Mouse (Mus musculus) liver, embryonic 12.5 days (tissue): ENCODE measurements around the gene Unc5c. TPM values are rescaled to one million over a fixed set of nuclear protein-coding genes. Genes with fewer than 3 reads are reported as not detected.

ENCODE experiments used
- ATAC-seq: fragments of 200-750 bp; cut with Nextera tagmentation; 2 replicates; pipeline ENCODE4 v1.8.0; 2017; ENCODE audit warnings: moderate number of reproducible peaks, mild to moderate bottlenecking, moderate library complexity
- H3K27ac ChIP-seq: fragments of 300-500 bp; sonication (generic); 2 replicates; pipeline ENCODE4 v1.5.1; 2016; ENCODE audit warnings: mild to moderate bottlenecking
- H3K27me3 ChIP-seq: fragments of 300-500 bp; sonication (generic); replicated peaks from 2 replicates; pipeline ENCODE4 v1.6.1; 2016; ENCODE audit warnings: mild to moderate bottlenecking, moderate library complexity
- H3K36me3 ChIP-seq: fragments of 300-500 bp; sonication (generic); 2 replicates; pipeline ENCODE4 v1.6.1; 2016; ENCODE audit warnings: mild to moderate bottlenecking, moderate library complexity
- H3K4me1 ChIP-seq: fragments of 300-500 bp; sonication (generic); 2 replicates; pipeline ENCODE4 v1.6.1; 2016
- H3K4me2 ChIP-seq: fragments of 300-500 bp; sonication (generic); 2 replicates; pipeline ENCODE4 v1.6.1; 2016; ENCODE audit warnings: mild to moderate bottlenecking, moderate library complexity
- H3K4me3 ChIP-seq: fragments of 300-500 bp; sonication (generic); 2 replicates; pipeline ENCODE4 v1.5.1; 2016; ENCODE audit warnings: mild to moderate bottlenecking, moderate library complexity
- H3K9ac ChIP-seq: fragments of 300-500 bp; sonication (generic); 2 replicates; pipeline ENCODE4 v1.6.1; 2016; ENCODE audit warnings: mild to moderate bottlenecking, moderate library complexity
- H3K9me3 ChIP-seq: fragments of 300-500 bp; sonication (generic); replicated peaks from 2 replicates; pipeline ENCODE4 v1.6.1; 2016; ENCODE audit warnings: mild to moderate bottlenecking, moderate library complexity
- WGBS: fragments of 180-500 bp; shearing (Covaris S2); methylation state at CpG from one replicate; pipeline ENCODE4 v1.1.7; 2016; ENCODE audit not compliant: insufficient replicate concordance; 5-methylcytosine and 5-hydroxymethylcytosine counted together
- polyA plus RNA-seq: library from polyadenylated mRNA; unstranded; fragments of >200 nt; fragmentation: Nextera tagmentation; extraction: Ambion mirVana; gene quantifications from 2 replicates; pipeline ENCODE4 v1.2.1, GENCODE M21; 2016

The Unc5c gene
- polyA plus RNA-seq, 1 experiment from 2014 or later = 1.1 TPM

DNA sequence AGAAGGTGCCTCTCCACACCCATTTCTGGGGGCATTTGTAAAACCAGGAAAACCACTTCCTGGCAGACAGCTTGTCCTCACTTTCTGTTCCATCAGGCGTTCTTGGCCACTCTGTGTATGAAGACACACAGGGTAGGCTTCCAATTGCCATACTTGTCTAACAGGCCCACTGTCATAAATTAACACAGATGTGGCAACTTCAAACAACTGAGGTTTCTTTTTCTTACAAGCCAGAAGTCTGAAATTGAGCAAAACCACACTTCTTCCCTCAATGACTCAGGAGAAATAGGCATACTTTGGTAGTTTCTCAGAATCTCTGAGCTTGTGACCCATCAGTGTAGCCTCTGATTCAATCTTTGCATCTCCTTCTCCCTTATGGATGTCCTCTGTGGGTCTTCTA lies 225.7 kb downstream of the Unc5c start:
- H3K4me2 ChIP-seq = no peak overlapping the region
- H3K27ac ChIP-seq = no peak overlapping the region
- ATAC-seq = no peak
- no peaks in the 10 kb centered on the region for H3K36me3 ChIP-seq
- H3K27me3 ChIP-seq = no peaks in the 10 kb centered on the region
- H3K9ac ChIP-seq = no peak overlapping the region
- no peak overlapping the region for H3K4me3 ChIP-seq
- no peaks in the 10 kb centered on the region for H3K9me3 ChIP-seq
- 33% methylated on average over 1 of the region's 1 CpGs for WGBS
- H3K4me1 ChIP-seq = no peaks in the 10 kb centered on the region

DNA sequence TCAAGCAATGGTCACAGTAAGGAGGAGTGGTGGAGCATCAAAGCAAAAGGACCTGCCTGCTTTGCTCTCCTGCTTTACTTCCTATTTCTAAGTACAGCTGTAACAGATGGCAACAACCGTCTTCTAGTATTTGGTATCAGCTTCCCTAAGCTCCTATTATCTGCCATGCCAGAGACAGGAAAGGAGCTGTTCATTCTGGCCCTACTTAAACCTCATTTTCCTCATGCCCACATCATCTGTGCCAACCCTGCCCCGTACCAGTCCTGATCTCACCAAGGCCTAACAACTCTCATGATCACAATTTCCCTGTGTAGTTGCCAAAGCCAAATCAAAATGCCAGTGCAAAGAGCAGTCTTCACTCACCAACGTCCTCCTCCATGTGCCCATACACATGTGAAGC lies 226.4 kb downstream of the Unc5c start:
- Histone ChIP-seq H3K36me3 (no peaks in the 10 kb centered on the region), H3K4me3 (no peak overlapping the region), H3K4me1 (no peaks in the 10 kb centered on the region), H3K27me3 (no peaks in the 10 kb centered on the region), H3K27ac (no peak overlapping the region), H3K4me2 (no peak overlapping the region), H3K9ac (no peak overlapping the region), H3K9me3 (no peaks in the 10 kb centered on the region)
- 30% methylated on average over 3 of the region's 3 CpGs for WGBS
- no peak for ATAC-seq

DNA sequence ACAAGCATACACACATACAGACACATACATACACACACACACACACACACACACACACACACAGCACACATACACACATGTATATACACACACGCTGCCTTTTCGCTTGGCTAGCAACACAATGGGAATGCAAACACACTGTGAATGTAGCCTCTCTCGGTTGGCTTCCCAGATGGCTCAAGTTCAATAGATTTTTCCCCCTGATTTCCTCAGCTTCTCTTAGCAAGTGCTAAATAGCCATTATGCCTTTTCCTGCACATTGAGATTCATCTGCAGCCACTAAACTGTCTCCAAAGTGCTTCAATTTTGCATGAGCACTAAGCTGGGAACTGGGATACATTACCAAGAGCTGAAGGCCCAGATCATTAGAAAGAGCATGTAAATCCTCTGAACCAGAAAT lies 226.8 kb downstream of the Unc5c start:
- H3K4me2 ChIP-seq = no peak overlapping the region
- 69% methylated on average over 3 of the region's 3 CpGs for WGBS
- H3K27ac ChIP-seq = no peak overlapping the region
- H3K36me3 ChIP-seq = no peaks in the 10 kb centered on the region
- no peaks in the 10 kb centered on the region for H3K4me1 ChIP-seq
- no peaks in the 10 kb centered on the region for H3K27me3 ChIP-seq
- H3K9ac ChIP-seq = no peak overlapping the region
- no peak for ATAC-seq
- no peaks in the 10 kb centered on the region for H3K9me3 ChIP-seq
- no peak overlapping the region for H3K4me3 ChIP-seq

- Histone ChIP-seq H3K9me3 (no peaks in the 10 kb centered on the region), H3K4me1 (no peaks in the 10 kb centered on the region), H3K4me2 (no peak overlapping the region), H3K27me3 (no peaks in the 10 kb centered on the region), H3K4me3 (no peak overlapping the region), H3K36me3 (no peaks in the 10 kb centered on the region), H3K9ac (no peak overlapping the region), H3K27ac (no peak overlapping the region)
- ATAC-seq = no peak
Measured at GRCm38 (mm10) chr3:141699177-141699576, 234.2 kb downstream of the Unc5c start.

GRCm38 (mm10) chr3:141701381-141701909 lies 236.4 kb downstream of the Unc5c start:
- 64% methylated on average over 3 of the region's 3 CpGs for WGBS
- no peaks in the 10 kb centered on the region for H3K4me1 ChIP-seq

GRCm38 (mm10) chr3:141711601-141712000 lies 246.6 kb downstream of the Unc5c start:
- Histone ChIP-seq H3K27ac (no peak overlapping the region), H3K4me3 (no peak overlapping the region), H3K36me3 (no peaks in the 10 kb centered on the region), H3K27me3 (no peaks in the 10 kb centered on the region), H3K4me2 (no peak overlapping the region), H3K9ac (no peak overlapping the region), H3K9me3 (no peaks in the 10 kb centered on the region), H3K4me1 (no peaks in the 10 kb centered on the region)
- 76% methylated on average over 4 of the region's 4 CpGs for WGBS
- ATAC-seq = no peak

More at GRCm38 (mm10) chr3:141701381-141701909, 236.4 kb downstream of the Unc5c start:
- Histone ChIP-seq H3K27me3 (no peaks in the 10 kb centered on the region), H3K27ac (no peak overlapping the region), H3K4me2 (no peak overlapping the region), H3K9me3 (no peaks in the 10 kb centered on the region), H3K4me3 (no peak overlapping the region), H3K36me3 (no peaks in the 10 kb centered on the region), H3K9ac (no peak overlapping the region)
- no peak for ATAC-seq

DNA sequence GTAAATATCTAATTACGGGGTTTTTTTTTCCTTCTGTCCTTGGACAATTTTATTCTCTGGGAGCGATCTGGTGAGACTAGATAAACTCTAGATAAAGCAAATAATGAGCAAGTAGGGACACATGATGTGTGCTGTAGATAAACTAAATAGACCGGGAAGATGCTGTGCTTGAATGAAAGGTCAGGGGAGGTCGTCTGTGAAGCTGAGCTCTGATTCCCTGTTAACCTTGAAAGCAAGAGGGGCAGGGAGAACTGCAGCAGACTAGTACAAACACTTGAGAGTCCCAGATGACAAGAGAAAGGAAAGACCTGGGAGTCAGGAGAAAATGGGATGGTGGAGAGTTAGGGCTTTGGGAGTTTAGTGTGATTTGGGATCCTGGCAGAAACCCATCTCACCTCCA lies 251.4 kb downstream of the Unc5c start:
- Histone ChIP-seq H3K4me3 (no peak overlapping the region), H3K36me3 (no peaks in the 10 kb centered on the region), H3K27me3 (no peaks in the 10 kb centered on the region), H3K4me2 (no peak overlapping the region), H3K9me3 (no peaks in the 10 kb centered on the region), H3K4me1 (no peaks in the 10 kb centered on the region), H3K27ac (no peak overlapping the region), H3K9ac (no peak overlapping the region)
- ATAC-seq = no peak
- 58% methylated on average over 4 of the region's 4 CpGs for WGBS

DNA sequence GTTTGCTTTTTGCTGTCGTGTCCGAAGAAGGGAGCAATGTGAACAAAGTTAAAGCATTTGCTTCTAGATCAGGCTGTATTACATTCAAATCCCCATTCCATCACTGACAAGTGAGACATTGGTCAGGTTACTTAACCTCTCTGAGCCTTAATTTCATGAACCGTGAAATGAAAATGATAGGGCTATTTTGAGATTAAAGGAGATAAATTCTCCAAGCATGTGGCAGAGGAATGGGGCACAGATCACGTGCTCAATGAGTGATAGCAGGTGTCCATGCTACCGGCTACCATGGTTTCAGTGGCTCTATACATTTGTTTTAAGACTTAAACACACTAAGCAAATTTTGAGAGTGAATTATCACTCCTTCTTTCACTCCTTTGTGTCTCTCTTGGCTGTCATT lies 254.0 kb downstream of the Unc5c start:
- H3K27me3 ChIP-seq = no peaks in the 10 kb centered on the region
- 66% methylated on average over 5 of the region's 5 CpGs for WGBS
- no peak overlapping the region for H3K27ac ChIP-seq
- H3K4me1 ChIP-seq = no peaks in the 10 kb centered on the region
- no peak overlapping the region for H3K4me2 ChIP-seq
- H3K9ac ChIP-seq = no peak overlapping the region
- no peak for ATAC-seq
- no peak overlapping the region for H3K4me3 ChIP-seq
- no peaks in the 10 kb centered on the region for H3K36me3 ChIP-seq
- H3K9me3 ChIP-seq = no peaks in the 10 kb centered on the region

DNA sequence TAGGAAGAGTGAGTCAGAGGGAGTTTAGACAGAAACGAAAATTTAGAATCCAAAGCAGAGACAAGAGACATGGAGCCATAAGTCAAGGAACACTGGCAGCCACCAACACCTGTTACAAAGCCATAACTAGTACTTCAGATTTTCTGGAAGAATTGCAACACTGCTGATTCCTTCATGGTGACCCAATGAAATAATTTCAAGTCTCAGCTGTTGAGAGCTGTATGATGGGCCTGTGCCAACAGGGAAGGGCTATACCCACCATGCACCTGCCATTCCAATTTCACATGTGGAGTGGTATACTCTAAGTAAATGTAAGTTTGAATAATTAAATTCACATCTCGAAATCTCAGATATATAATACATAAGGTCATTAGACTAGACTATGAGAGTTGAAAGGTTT lies 259.5 kb downstream of the Unc5c start:
- H3K27ac ChIP-seq = no peak overlapping the region
- no peaks in the 10 kb centered on the region for H3K4me1 ChIP-seq
- H3K4me3 ChIP-seq = no peak overlapping the region
- no peak overlapping the region for H3K4me2 ChIP-seq
- no peak for ATAC-seq
- H3K36me3 ChIP-seq = no peaks in the 10 kb centered on the region
- WGBS = 50% methylated on average over 2 of the region's 2 CpGs
- no peak overlapping the region for H3K9ac ChIP-seq
- no peaks in the 10 kb centered on the region for H3K9me3 ChIP-seq
- no peaks in the 10 kb centered on the region for H3K27me3 ChIP-seq

DNA sequence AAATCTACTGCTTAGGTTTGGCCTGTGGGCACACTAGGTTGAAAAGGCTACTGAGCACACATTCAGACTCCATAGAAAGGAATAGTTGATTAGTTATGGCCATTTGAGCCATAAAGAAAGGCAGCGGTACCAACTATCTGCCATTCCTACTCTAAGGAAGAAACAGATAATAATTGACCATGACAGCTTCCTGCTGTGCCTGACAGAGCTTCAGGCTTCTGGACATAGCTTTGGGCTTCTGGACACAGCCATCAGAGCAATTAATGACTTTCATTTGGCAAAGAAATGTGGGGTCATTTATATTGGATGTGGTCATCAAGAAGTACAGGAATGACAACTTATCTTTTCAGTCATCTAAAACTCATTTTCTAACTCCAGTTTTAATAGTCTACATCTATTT lies 260.4 kb downstream of the Unc5c start:
- no peak overlapping the region for H3K9ac ChIP-seq
- ATAC-seq = no peak
- H3K9me3 ChIP-seq = no peaks in the 10 kb centered on the region
- no peak overlapping the region for H3K27ac ChIP-seq
- H3K4me3 ChIP-seq = no peak overlapping the region
- no peaks in the 10 kb centered on the region for H3K27me3 ChIP-seq
- no peaks in the 10 kb centered on the region for H3K4me1 ChIP-seq
- no peaks in the 10 kb centered on the region for H3K36me3 ChIP-seq
- H3K4me2 ChIP-seq = no peak overlapping the region
- 59% methylated on average over 1 of the region's 1 CpGs for WGBS

DNA sequence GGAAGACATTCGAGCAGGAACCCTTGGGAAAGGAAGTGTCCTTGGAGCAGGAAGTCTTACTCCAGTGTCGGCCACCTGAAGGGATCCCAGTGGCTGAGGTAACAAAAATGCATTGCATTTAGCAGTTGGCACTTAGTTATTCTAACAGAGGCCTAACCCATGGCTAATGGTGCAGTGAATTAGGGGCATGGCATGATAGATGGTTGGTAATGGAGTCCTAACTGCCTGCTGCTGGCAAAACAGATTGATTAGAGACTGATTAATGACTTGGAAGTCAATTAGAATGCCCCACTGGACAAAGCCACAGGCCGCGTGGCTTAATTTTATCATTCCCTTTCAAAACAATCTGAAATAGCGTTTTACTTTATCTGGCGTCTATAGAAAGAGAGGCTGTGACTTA lies 268.8 kb downstream of the Unc5c start:
- 69% methylated on average over 6 of the region's 6 CpGs for WGBS
- no peaks in the 10 kb centered on the region for H3K36me3 ChIP-seq
- no peak overlapping the region for H3K9ac ChIP-seq
- no peak overlapping the region for H3K27ac ChIP-seq
- no peaks in the 10 kb centered on the region for H3K4me1 ChIP-seq
- H3K4me2 ChIP-seq = no peak overlapping the region
- no peak for ATAC-seq
- no peak overlapping the region for H3K4me3 ChIP-seq
- H3K27me3 ChIP-seq = no peaks in the 10 kb centered on the region
- no peaks in the 10 kb centered on the region for H3K9me3 ChIP-seq

- H3K27me3 ChIP-seq = no peaks in the 10 kb centered on the region
- H3K27ac ChIP-seq = no peak overlapping the region
- no peak overlapping the region for H3K4me2 ChIP-seq
- no peak overlapping the region for H3K9ac ChIP-seq
- ATAC-seq = no peak
- no peaks in the 10 kb centered on the region for H3K36me3 ChIP-seq
- no peak overlapping the region for H3K4me3 ChIP-seq
- no peaks in the 10 kb centered on the region for H3K4me1 ChIP-seq
- H3K9me3 ChIP-seq = no peaks in the 10 kb centered on the region
Measured at GRCm38 (mm10) chr3:141735285-141735684, 270.3 kb downstream of the Unc5c start.

DNA sequence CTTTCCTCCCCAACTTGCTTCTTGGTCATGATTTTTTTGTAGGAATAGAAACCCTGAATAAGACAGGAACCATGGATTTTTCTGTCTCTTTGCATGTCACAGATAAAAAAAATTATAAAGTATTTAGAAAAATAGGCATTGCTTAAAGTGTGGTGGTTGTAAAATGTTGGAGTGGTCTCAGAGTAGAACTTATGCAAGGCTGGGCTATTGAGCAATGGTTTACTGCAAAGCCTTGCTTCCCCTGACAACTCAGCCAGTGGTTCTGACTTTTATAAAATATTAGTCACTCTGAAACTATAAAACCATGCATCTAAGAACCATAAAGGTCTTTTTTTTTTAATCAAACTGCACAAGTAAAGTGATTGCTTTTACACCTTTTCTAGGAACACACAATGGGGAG lies 280.3 kb downstream of the Unc5c start:
- Histone ChIP-seq H3K9me3 (no peaks in the 10 kb centered on the region), H3K27me3 (no peaks in the 10 kb centered on the region), H3K4me3 (no peak overlapping the region), H3K36me3 (no peaks in the 10 kb centered on the region), H3K9ac (no peak overlapping the region), H3K4me1 (no peaks in the 10 kb centered on the region), H3K27ac (no peak overlapping the region), H3K4me2 (no peak overlapping the region)
- no peak for ATAC-seq
